Comparison of ENCODE assay signal across 26 mouse cellular contexts in the genomic region with DNA sequence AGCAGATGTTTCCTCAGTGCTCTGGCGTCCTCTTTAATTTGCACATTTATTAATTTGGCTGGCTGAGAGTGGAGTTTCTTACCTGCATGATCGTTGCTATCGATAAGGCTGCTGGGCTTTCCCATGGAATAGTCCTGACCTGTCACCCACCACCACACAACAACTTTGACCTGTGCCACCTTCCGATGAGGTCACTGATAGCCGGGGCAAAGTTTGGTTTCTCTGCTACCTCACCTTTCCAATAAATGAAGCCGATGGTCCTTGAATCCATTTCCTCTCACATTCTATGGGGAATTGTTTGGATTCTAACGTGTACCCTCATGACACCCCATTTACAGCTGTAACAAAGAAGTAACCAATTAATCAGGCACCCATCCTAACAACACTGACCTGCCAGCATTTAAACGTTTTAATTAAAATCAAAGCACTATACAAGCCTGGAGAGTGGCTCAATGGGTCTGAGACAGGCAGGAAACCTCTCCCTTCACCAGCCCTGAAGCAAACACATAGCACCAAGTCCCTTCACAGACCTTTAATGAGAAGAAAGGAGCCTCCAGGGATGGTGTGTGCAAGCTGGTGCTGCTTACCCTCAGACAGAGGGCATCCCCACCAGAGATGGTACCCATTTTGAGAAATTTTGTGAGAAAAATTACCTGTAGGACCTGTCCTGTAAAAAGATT.
DNase-seq lines count a peak whose midpoint lies in the region; ATAC-seq lines count a peak whose summit lies in the region.
"Had no signal": no experiment of that assay in that cellular context is flagged by ENCODE, and none has a peak within 500 bp of the region (broad histone marks: within the 10 kb centered on the region; RNA-seq: fewer than 3 reads in every experiment).

No protein-coding gene starts in this region.

- H3K9me3 ChIP-seq in hindbrain, embryonic 10.5 days, result no peaks in the 10 kb centered on the region
- H3K9me3 ChIP-seq in hindbrain, embryonic 14.5 days (ENCODE audit: control insufficient read depth, low read length), result no peaks in the 10 kb centered on the region
- no peaks in the 10 kb centered on the region for H3K9me3 ChIP-seq in neural tube, embryonic 14.5 days (ENCODE audit: control insufficient read depth, low read length)
- H3K9me3 ChIP-seq in kidney, embryonic 16.5 days (ENCODE audit: low read length), result no peaks in the 10 kb centered on the region
- H3K9me3 ChIP-seq: heart, embryonic 10.5 days; heart, embryonic 15.5 days; kidney, embryonic 15.5 days; limb, embryonic 12.5 days; liver, embryonic 15.5 days; midbrain, embryonic 10.5 days had no signal

- DNase-seq in heart, adult 11 months, result peak; percentile 55
- no peak for DNase-seq in heart, postnatal 25 days (ENCODE audit: low spot score)
- no peak for DNase-seq in hindbrain, embryonic 10.5 days (ENCODE audit: low spot score)
- DNase-seq in hindbrain, embryonic 14.5 days (ENCODE audit: low spot score), result no peak
- DNase-seq in cerebellum, postnatal 36 days, result no peak
- DNase-seq: adrenal gland, postnatal 36 days; cerebellum, adult 8-10 months; cerebellum, postnatal 25 days; heart, postnatal 36 days; kidney, adult 18-20 months; kidney, postnatal 36 days; lung, postnatal 14 days; right cerebral cortex, postnatal 14 days had no signal

- ATAC-seq in hindbrain, embryonic 14.5 days (ENCODE audit: low FRiP score), result no peak
- peak; percentile 58; the same call in 1 of the 2 replicates for ATAC-seq in neural tube, embryonic 14.5 days (ENCODE audit: low read depth)
- no peak for ATAC-seq in kidney, embryonic 16.5 days (ENCODE audit: low FRiP score, low TSS enrichment)
- ATAC-seq: forebrain, embryonic 16.5 days; Patski had no signal

- H3K27ac ChIP-seq in hindbrain, embryonic 10.5 days, result peak overlapping the region; percentile 29; the same call in 1 of the 2 replicates
- H3K27ac ChIP-seq in hindbrain, embryonic 14.5 days, result no peak overlapping the region
- H3K27ac ChIP-seq in neural tube, embryonic 14.5 days (ENCODE audit: low read depth, low read length), result no peak overlapping the region
- H3K27ac ChIP-seq in kidney, embryonic 16.5 days (ENCODE audit: low read length), result no peak overlapping the region
- H3K27ac ChIP-seq: heart, embryonic 10.5 days; kidney, embryonic 15.5 days; layer of hippocampus, adult 2 months; left cerebral cortex, adult 2 months; limb, embryonic 12.5 days; liver, embryonic 15.5 days; midbrain, embryonic 10.5 days had no signal

- H3K4me2 ChIP-seq in hindbrain, embryonic 14.5 days (replicated peaks), result peak overlapping the region; percentile 36
- H3K4me2 ChIP-seq in neural tube, embryonic 14.5 days (ENCODE audit: low read depth, low read length), result no peak overlapping the region; the same call in 1 of the 2 replicates
- no peak overlapping the region for H3K4me2 ChIP-seq in kidney, embryonic 16.5 days (replicated peaks; ENCODE audit: low read depth, low read length)
- H3K4me2 ChIP-seq: heart, embryonic 15.5 days; kidney, embryonic 15.5 days; limb, embryonic 12.5 days; liver, embryonic 15.5 days; lung, embryonic 14.5 days had no signal

- intact Hi-C loops in heart, postnatal 25 days (cut with DNase I), result no loop called here

- peaks cover 20% of the 10 kb centered on the region for H3K4me1 ChIP-seq in hindbrain, embryonic 10.5 days (replicated peaks)
- peaks cover 14% of the 10 kb centered on the region for H3K4me1 ChIP-seq in hindbrain, embryonic 14.5 days (replicated peaks; ENCODE audit: control insufficient read depth, insufficient read depth, low read length)
- H3K4me1 ChIP-seq in neural tube, embryonic 14.5 days (ENCODE audit: control insufficient read depth, insufficient read depth, low read length), result peaks cover 5% of the 10 kb centered on the region; the same call in 1 of the 2 replicates
- peaks cover 5% of the 10 kb centered on the region for H3K4me1 ChIP-seq in kidney, embryonic 16.5 days (ENCODE audit: insufficient read depth, low read length)
- H3K4me1 ChIP-seq: kidney, embryonic 15.5 days; limb, embryonic 12.5 days; liver, embryonic 15.5 days had no signal

- no peak overlapping the region for H3K4me3 ChIP-seq in hindbrain, embryonic 10.5 days
- no peak overlapping the region for H3K4me3 ChIP-seq in hindbrain, embryonic 14.5 days (replicated peaks; ENCODE audit: low read length)
- no peak overlapping the region for H3K4me3 ChIP-seq in neural tube, embryonic 14.5 days (ENCODE audit: low read depth, low read length)
- no peak overlapping the region for H3K4me3 ChIP-seq in kidney, embryonic 16.5 days (ENCODE audit: low read length)
- H3K4me3 ChIP-seq: heart, embryonic 10.5 days; heart, embryonic 15.5 days; kidney, embryonic 15.5 days; layer of hippocampus, adult 2 months; left cerebral cortex, adult 2 months; limb, embryonic 12.5 days; liver, embryonic 15.5 days; midbrain, embryonic 10.5 days had no signal

- peaks cover 10% of the 10 kb centered on the region for H3K27me3 ChIP-seq in hindbrain, embryonic 10.5 days (ENCODE audit: insufficient read depth, poor library complexity, severe bottlenecking)
- H3K27me3 ChIP-seq in hindbrain, embryonic 14.5 days (ENCODE audit: control insufficient read depth, insufficient read depth, low read length), result no peaks in the 10 kb centered on the region
- H3K27me3 ChIP-seq in neural tube, embryonic 14.5 days (ENCODE audit: control insufficient read depth, insufficient read depth, low read length), result no peaks in the 10 kb centered on the region
- H3K27me3 ChIP-seq in kidney, embryonic 16.5 days (ENCODE audit: insufficient read depth, low read length), result no peaks in the 10 kb centered on the region; the same call in 1 of the 2 replicates
- H3K27me3 ChIP-seq: liver, embryonic 15.5 days had no signal

- WGBS in hindbrain, embryonic 10.5 days, result 71% methylated on average over 8 of the region's 8 CpGs
- 50% methylated on average over 8 of the region's 8 CpGs for WGBS in hindbrain, embryonic 14.5 days
- 43% methylated on average over 8 of the region's 8 CpGs for WGBS in neural tube, embryonic 14.5 days
- WGBS in kidney, embryonic 16.5 days, result 61% methylated on average over 8 of the region's 8 CpGs

- no peak overlapping the region for H3K9ac ChIP-seq in hindbrain, embryonic 14.5 days
- no peak overlapping the region for H3K9ac ChIP-seq in neural tube, embryonic 14.5 days (replicated peaks; ENCODE audit: low read depth, low read length)
- H3K9ac ChIP-seq in kidney, embryonic 16.5 days (replicated peaks; ENCODE audit: low read length), result no peak overlapping the region
- H3K9ac ChIP-seq: heart, embryonic 15.5 days; kidney, embryonic 15.5 days; limb, embryonic 12.5 days; liver, embryonic 15.5 days; lung, embryonic 14.5 days had no signal

- no peaks in the 10 kb centered on the region for H3K36me3 ChIP-seq in hindbrain, embryonic 10.5 days
- H3K36me3 ChIP-seq in hindbrain, embryonic 14.5 days (replicated peaks; ENCODE audit: control insufficient read depth, insufficient read depth), result no peaks in the 10 kb centered on the region
- H3K36me3 ChIP-seq in neural tube, embryonic 14.5 days (ENCODE audit: control insufficient read depth, insufficient read depth, low read length), result no peaks in the 10 kb centered on the region
- no peaks in the 10 kb centered on the region for H3K36me3 ChIP-seq in kidney, embryonic 16.5 days (ENCODE audit: insufficient read depth, low read length)
- H3K36me3 ChIP-seq: heart, embryonic 10.5 days; heart, embryonic 15.5 days; kidney, embryonic 15.5 days; limb, embryonic 12.5 days; liver, embryonic 15.5 days; midbrain, embryonic 10.5 days had no signal
